Mouse (Mus musculus): ENCODE measurements at regions not wholly inside any gene's neighbourhood (a gene's known extent, or its start where the extent isn't known, plus 50 kb on each side); places are given as distances from the start of the nearest gene placed in this dataset.

GRCm38 (mm10) chr4:97028938-97029337 lies 154.0 kb downstream of the Gm10192 start:
- no peak for TF ChIP-seq POLR2A (IDR thresholded peaks at IDR 0.05; ENCODE audit: borderline replicate concordance, extremely low read depth, insufficient read depth, insufficient read length, poor library complexity, severe bottlenecking)
- no peak for TF ChIP-seq CTCF (IDR thresholded peaks at IDR 0.05; ENCODE audit: borderline replicate concordance, extremely low read depth, insufficient read depth, insufficient read length)

Data from brain, embryonic 14.5 days (tissue).